Mouse (Mus musculus): ENCODE measurements around the gene Cdk14.

DNA sequence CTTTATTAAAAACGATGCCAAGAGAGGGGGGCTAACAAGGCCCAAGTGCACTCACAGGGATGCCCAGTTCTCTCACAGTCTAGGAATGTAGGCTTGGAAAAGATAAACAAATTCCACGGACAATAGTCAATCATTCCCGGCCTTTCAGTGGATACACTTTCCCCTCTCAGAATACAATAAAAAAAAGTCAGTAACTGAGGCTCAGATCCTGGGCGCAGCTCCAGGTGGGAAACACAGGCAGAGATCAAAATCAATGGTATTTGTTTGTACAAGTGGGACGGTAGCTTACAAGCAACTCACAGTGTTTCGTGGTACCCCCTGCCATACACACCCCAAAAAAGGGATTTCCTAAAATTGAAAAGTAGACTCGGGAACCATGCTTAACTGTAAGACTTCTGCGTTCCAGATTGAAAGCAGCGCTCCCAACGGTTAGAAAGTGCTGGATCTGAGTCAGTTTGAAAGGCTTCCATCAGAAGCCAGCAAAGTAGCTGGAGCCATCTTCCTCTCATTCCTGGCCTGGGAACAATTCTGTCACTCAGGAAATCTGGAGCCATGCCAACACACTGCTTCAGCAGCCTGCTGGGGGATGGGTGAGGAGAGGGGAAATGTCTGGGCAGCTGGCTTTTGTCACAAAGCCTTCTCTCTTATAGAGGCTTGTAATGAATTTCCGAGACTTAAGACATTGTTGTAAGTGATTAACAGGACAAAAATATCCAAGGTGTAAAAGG lies 77.5 kb downstream of the Cdk14 start:
- TF ChIP-seq POLR2A (IDR thresholded peaks at IDR 0.05; ENCODE audit: borderline replicate concordance, insufficient read depth, low read length) (no peak), CTCF (IDR thresholded peaks at IDR 0.05; ENCODE audit: borderline replicate concordance, insufficient read depth, low read depth, low read length) (no peak)

Measured in cerebellum, adult 2 months (tissue).